Mouse (Mus musculus): ENCODE measurements around the gene Hrnr. TPM values are rescaled to one million over a fixed set of nuclear protein-coding genes. Genes with fewer than 3 reads are reported as not detected.

Hrnr gene
- not detected for total RNA-seq (2023)

DNA sequence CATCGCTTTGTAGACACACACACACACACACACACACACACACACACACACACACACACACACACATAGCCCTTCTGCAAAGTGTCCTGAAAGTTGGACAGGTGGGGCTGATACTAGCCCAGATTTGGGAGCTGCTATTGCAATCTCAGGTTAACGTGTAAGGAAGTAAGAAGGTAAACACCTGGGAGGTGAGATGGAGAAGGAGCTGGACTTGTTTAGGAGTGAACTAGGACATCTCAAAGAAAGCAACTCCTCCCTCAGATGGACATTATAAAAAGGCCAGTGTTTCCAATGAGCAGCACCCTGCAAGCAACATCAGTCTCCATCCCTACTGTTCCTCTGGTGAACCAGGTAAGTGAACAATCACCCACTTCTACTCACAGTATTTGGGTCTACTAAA lies at the start of gene Hrnr:
TSS of gene Hrnr (plus strand) at position 301 of the 400 bp plus-strand sequence.

GRCm38 (mm10) chr3:93273223-93273622 lies 46.3 kb upstream of the Hrnr start, which contains the start of gene Flg:
Gene Flg, plus strand, starts transcription at chr3:93273523.

Other genes starting within 250 kb of the Hrnr start
- gene Crnn, start 175.0 kb upstream of the Hrnr start, total RNA-seq (2023): not detected
- gene Flg2, start 122.5 kb upstream of the Hrnr start, total RNA-seq (2023): not detected
- gene Flg, start 46.2 kb upstream of the Hrnr start, total RNA-seq (2023): not detected
- not detected for gene Rptn, start 74.0 kb downstream of the Hrnr start, total RNA-seq (2023)
- 1 to 10 TPM; 1.2 to 1.5 TPM for gene Tchh, start 122.6 kb downstream of the Hrnr start, total RNA-seq (2023)
- gene Tchhl1, start 149.0 kb downstream of the Hrnr start, total RNA-seq (2023): not detected
- 1,000 to 10,000 TPM; 3,647 to 3,826 TPM for gene S100a11, start 200.7 kb downstream of the Hrnr start, total RNA-seq (2023)
- gene S100a10, start 235.3 kb downstream of the Hrnr start, total RNA-seq (2023): 100 to 1,000 TPM; 209 to 340 TPM

Data from neutrophil, adult 59 days (primary cell).